In the genomic region with DNA sequence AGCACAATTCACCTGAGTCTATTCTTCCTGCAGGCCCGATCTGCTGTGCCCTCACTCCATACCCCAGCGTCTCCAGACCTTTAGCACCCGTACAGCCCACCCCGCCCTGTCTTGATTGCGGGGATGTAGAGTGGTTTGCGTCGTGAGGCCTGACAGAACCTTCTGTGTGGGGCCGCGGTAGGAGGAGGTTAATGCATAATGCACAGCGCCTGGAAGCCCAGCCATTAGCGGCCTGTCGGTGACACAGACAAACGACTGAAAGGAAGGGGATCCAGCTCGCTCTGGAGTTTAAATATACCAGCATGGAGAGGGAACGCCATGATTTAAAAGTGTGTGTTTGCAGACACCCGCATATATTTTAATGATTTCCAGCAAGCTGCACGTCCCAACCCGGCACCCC, we compare ENCODE assay signal across 22 mouse cellular contexts.
DNase-seq lines count a peak whose midpoint lies in the region; ATAC-seq and TF ChIP-seq lines count a peak whose summit lies in the region.
"Had no signal": no experiment of that assay in that cellular context is flagged by ENCODE, and none has a peak within 500 bp of the region (broad histone marks: within the 10 kb centered on the region; RNA-seq: fewer than 3 reads in every experiment).

No protein-coding gene starts in this region.

- peak; percentile 15 for DNase-seq in cerebellum, adult 11-12 months
- no peak for DNase-seq in cerebellum, postnatal 10 days
- DNase-seq in hindbrain, embryonic 11.5 days (ENCODE audit: low spot score), result peak; percentile 53
- peak; percentile 89 for DNase-seq in midbrain, embryonic 11.5 days (ENCODE audit: low spot score, missing footprints)
- DNase-seq in midbrain, postnatal 0 days (ENCODE audit: low spot score), result no peak
- peak; percentile 29 for DNase-seq in ZHBTc4 (ENCODE audit: low read depth, low spot score)
- DNase-seq in gastrocnemius, postnatal 25 days, result no peak
- DNase-seq: adrenal gland, postnatal 36 days; gastrocnemius, adult 2 months; heart, postnatal 4 days; kidney, postnatal 36 days; layer of hippocampus, adult 9-11 months; lung, adult 18-20 months; lung, postnatal 14 days; retina, postnatal 1 day had no signal

- no peak overlapping the region for H3K4me3 ChIP-seq in hindbrain, embryonic 11.5 days (ENCODE audit: low read depth, low read length)
- no peak overlapping the region for H3K4me3 ChIP-seq in hindbrain, embryonic 16.5 days (ENCODE audit: low read length)
- H3K4me3 ChIP-seq in midbrain, embryonic 11.5 days (ENCODE audit: low read depth, low read length), result no peak overlapping the region
- no peak overlapping the region for H3K4me3 ChIP-seq in midbrain, postnatal 0 days (ENCODE audit: low read depth, low read length)
- H3K4me3 ChIP-seq: embryonic facial prominence, embryonic 13.5 days; gastrocnemius, adult 2 months; left cerebral cortex, adult 2 months; myocyte had no signal

- TF ChIP-seq CTCF in midbrain, postnatal 0 days (IDR thresholded peaks at IDR 0.05), result no peak

- H3K4me2 ChIP-seq in hindbrain, embryonic 11.5 days (replicated peaks; ENCODE audit: low read depth, low read length), result no peak overlapping the region
- no peak overlapping the region for H3K4me2 ChIP-seq in hindbrain, embryonic 16.5 days (ENCODE audit: low read length)
- no peak overlapping the region for H3K4me2 ChIP-seq in midbrain, embryonic 11.5 days
- no peak overlapping the region for H3K4me2 ChIP-seq in midbrain, postnatal 0 days (ENCODE audit: low read depth, low read length, poor library complexity, severe bottlenecking)
- H3K4me2 ChIP-seq: embryonic facial prominence, embryonic 13.5 days had no signal

- no peaks in the 10 kb centered on the region for H3K9me3 ChIP-seq in hindbrain, embryonic 11.5 days (ENCODE audit: control insufficient read depth, low read length)
- H3K9me3 ChIP-seq in hindbrain, embryonic 16.5 days (ENCODE audit: control insufficient read depth, low read length), result no peaks in the 10 kb centered on the region
- no peaks in the 10 kb centered on the region for H3K9me3 ChIP-seq in midbrain, embryonic 11.5 days (ENCODE audit: control insufficient read depth, low read length)
- H3K9me3 ChIP-seq in midbrain, postnatal 0 days (ENCODE audit: low read length), result no peaks in the 10 kb centered on the region
- H3K9me3 ChIP-seq: embryonic facial prominence, embryonic 13.5 days had no signal

- ATAC-seq in hindbrain, embryonic 11.5 days (ENCODE audit: low FRiP score), result no peak
- ATAC-seq in hindbrain, embryonic 16.5 days, result no peak
- ATAC-seq in midbrain, embryonic 11.5 days (ENCODE audit: low FRiP score), result no peak
- no peak for ATAC-seq in midbrain, postnatal 0 days (ENCODE audit: low FRiP score)
- ATAC-seq: CD4-positive, CD25-positive, alpha-beta regulatory T cell, adult 4 months; intestine, embryonic 16.5 days had no signal

- H3K27ac ChIP-seq in hindbrain, embryonic 11.5 days (ENCODE audit: low read depth, low read length), result no peak overlapping the region
- no peak overlapping the region for H3K27ac ChIP-seq in hindbrain, embryonic 16.5 days (ENCODE audit: low read depth, low read length)
- no peak overlapping the region for H3K27ac ChIP-seq in midbrain, embryonic 11.5 days (ENCODE audit: low read depth, low read length)
- H3K27ac ChIP-seq in midbrain, postnatal 0 days (ENCODE audit: low read depth, low read length), result no peak overlapping the region
- H3K27ac ChIP-seq: embryonic facial prominence, embryonic 13.5 days; gastrocnemius, adult 2 months; left cerebral cortex, adult 2 months; stomach, postnatal 0 days had no signal

- WGBS in hindbrain, embryonic 11.5 days, result 6% methylated on average over 18 of the region's 18 CpGs
- 16% methylated on average over 18 of the region's 18 CpGs for WGBS in hindbrain, embryonic 16.5 days
- WGBS in midbrain, embryonic 11.5 days, result 5% methylated on average over 18 of the region's 18 CpGs
- WGBS in midbrain, postnatal 0 days, result 31% methylated on average over 18 of the region's 18 CpGs

- no peaks in the 10 kb centered on the region for H3K36me3 ChIP-seq in hindbrain, embryonic 11.5 days (ENCODE audit: control insufficient read depth, insufficient read depth, low read length)
- H3K36me3 ChIP-seq in hindbrain, embryonic 16.5 days (ENCODE audit: control insufficient read depth, insufficient read depth, low read length), result no peaks in the 10 kb centered on the region
- H3K36me3 ChIP-seq in midbrain, embryonic 11.5 days (ENCODE audit: control insufficient read depth, insufficient read depth, low read length), result no peaks in the 10 kb centered on the region
- no peaks in the 10 kb centered on the region for H3K36me3 ChIP-seq in midbrain, postnatal 0 days (ENCODE audit: insufficient read depth, low read length)
- H3K36me3 ChIP-seq: embryonic facial prominence, embryonic 13.5 days had no signal

- no peaks in the 10 kb centered on the region; the same call in 1 of the 2 replicates for H3K4me1 ChIP-seq in hindbrain, embryonic 11.5 days (replicated peaks; ENCODE audit: control insufficient read depth, insufficient read depth, low read length)
- peaks cover 22% of the 10 kb centered on the region for H3K4me1 ChIP-seq in hindbrain, embryonic 16.5 days (ENCODE audit: control insufficient read depth, insufficient read depth, low read depth, low read length)
- H3K4me1 ChIP-seq in midbrain, embryonic 11.5 days (ENCODE audit: control insufficient read depth, insufficient read depth, low read length), result peaks cover 48% of the 10 kb centered on the region
- H3K4me1 ChIP-seq in midbrain, postnatal 0 days (ENCODE audit: insufficient read depth, low read length), result no peaks in the 10 kb centered on the region

- H3K27me3 ChIP-seq in hindbrain, embryonic 11.5 days (ENCODE audit: control insufficient read depth, insufficient read depth, low read length), result peaks cover 81% of the 10 kb centered on the region
- H3K27me3 ChIP-seq in hindbrain, embryonic 16.5 days (replicated peaks; ENCODE audit: control insufficient read depth, insufficient read depth, low read length), result peaks cover 44% of the 10 kb centered on the region
- H3K27me3 ChIP-seq in midbrain, embryonic 11.5 days (ENCODE audit: control insufficient read depth, insufficient read depth, low read length), result peaks cover 83% of the 10 kb centered on the region
- peaks cover 14% of the 10 kb centered on the region; the same call in 1 of the 2 replicates for H3K27me3 ChIP-seq in midbrain, postnatal 0 days (ENCODE audit: insufficient read depth, low read length)

- H3K9ac ChIP-seq in hindbrain, embryonic 11.5 days (ENCODE audit: low read depth, low read length), result no peak overlapping the region
- H3K9ac ChIP-seq in hindbrain, embryonic 16.5 days (ENCODE audit: low read depth, low read length), result no peak overlapping the region
- H3K9ac ChIP-seq in midbrain, embryonic 11.5 days (ENCODE audit: low read length), result no peak overlapping the region
- no peak overlapping the region for H3K9ac ChIP-seq in midbrain, postnatal 0 days (replicated peaks; ENCODE audit: low read length, poor library complexity, severe bottlenecking)
- H3K9ac ChIP-seq: embryonic facial prominence, embryonic 13.5 days had no signal

Comparison
In these comparisons a context has a peak if more than half of its experiments do, and no peak if none do; other contexts are left out.
1. DNase-seq: peak in cerebellum, adult 11-12 months (single experiment), hindbrain, embryonic 11.5 days (single experiment), midbrain, embryonic 11.5 days (single experiment) and ZHBTc4 (single experiment); none in cerebellum, postnatal 10 days (0 of 2), midbrain, postnatal 0 days (single experiment) and gastrocnemius, postnatal 25 days (single experiment).